Mouse (Mus musculus): Measurements from ENCODE around the gene Leprot.

Leprot gene

DNA sequence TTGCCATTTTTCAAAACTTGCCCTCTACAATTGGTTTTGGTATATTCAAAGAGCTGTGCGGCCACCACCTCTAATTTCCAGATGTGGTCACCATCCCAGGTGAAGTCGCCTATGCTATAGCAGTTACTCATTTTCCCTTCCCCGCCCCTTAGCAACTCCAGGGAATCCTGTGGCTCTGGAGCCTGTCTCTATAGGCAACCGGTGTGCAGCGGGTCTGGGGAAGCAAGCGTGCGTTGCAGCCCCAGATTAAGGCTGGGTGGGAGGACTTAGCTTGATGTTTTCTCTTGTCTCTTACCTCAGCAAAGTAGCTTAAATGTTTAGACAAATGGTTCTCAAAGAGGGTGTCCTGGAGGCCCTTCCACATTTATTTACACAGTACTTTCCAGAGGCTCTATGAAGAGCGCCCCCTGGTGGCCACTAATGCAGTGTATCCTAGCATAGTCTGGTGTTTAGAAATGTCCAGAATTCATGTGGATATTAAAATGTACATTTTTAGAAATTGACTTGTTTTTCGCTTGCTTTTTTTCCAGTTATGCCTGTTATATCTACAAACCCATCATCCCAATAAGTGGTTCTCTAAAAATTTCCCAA lies 16.7 kb downstream of the Leprot start:
- no peak for DNase-seq (ENCODE audit: low spot score)

DNA sequence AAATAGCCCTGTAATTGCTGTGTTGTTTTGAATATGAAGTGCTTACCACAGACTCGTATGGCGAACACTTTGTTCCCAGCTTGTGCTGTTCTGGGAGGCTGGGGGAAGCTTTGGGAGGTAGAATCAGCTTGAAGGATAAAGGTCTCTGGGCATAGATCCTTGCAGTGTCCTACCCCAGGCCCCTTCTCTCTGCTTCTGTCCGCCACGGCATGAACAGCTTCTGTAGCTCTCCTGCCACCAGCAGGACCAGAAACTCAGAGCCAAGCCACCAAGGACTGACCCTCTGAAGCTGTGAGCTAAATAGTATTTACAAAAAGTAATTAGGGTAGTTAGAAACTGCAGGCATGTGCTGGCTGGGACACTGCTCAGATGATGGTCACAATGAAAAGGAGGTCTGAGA lies 17.2 kb downstream of the Leprot start:
- DNase-seq (ENCODE audit: low spot score), result no peak

DNA sequence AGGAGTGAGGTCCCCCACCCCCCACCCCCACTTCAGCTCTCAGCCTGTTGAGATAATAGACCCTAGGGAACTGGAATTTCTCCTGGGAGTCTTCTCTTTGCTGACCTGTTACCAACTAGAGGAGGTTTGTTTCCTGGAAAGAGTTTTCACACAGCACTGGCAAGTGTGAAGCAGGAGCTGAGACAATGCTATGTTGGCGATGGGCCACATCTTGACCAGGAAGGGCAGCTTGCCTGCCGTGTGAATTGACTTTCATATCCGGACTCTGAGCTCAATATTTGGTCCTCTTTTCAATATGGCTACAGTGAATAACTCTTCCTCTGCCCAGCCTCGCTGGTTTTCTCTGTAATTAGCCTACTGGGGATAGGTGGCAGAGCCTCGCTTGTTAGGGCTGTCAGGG lies 21.6 kb downstream of the Leprot start:
- no peak for DNase-seq (ENCODE audit: low spot score)

DNA sequence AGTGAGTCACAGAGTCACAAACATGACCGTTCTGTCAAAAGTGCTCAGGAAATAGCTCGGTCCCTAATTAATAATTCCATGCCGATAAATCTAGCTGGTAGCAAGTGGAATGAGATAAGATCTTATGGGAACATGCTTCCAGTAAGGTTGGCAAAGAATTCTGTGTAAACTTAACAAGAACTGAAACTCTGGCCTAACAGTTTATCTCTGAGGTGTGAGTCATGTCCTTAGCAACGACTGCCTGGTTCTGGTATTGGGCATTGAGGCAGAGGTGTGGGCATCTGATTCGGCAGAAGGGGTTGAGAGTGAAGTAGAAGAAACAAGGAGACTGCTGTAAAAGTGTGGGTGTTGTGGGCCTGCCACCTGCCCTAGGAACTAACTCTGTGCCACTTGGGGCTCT lies 22.3 kb downstream of the Leprot start:
- no peak for DNase-seq (ENCODE audit: low spot score)

DNA sequence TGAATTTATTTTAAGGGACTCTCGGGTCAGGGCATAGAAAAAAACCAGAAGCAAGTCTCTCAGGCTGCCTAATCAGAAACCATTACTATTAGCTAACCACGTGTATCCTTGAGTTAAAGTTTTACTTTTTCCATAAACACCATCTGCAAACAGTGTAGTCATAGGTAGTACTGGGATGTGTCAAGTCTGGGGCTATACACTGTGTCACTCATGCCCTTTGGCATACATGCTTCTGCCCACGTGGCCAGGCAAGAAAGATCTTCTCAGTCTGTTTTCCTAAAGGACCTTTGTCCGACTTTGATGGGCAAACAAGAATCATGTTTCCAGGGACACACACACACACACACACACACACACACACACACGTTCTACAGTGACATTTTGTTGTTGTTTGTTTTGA lies 27.3 kb downstream of the Leprot start:
- no peak for DNase-seq (ENCODE audit: low spot score)

DNA sequence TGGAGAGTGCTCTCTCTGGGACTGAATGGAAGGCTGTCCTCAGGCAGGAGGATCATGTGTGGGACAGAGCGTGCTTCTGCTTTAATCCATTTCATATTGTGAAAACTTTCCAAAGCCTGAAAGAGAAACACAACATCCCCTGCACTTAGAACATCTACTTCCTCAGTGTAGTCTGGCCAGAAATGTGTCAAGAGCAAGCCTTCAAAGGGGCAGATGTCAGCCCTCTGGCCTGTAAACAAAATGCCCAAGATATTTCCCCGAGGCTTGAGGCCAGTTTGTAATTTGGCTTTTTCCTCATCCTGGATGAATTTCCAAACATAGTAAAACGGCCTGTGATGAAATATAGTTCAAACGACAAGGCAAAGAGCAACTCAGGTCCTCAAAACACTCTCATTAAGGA lies 28.2 kb downstream of the Leprot start:
- DNase-seq (ENCODE audit: low spot score), result no peak

DNA sequence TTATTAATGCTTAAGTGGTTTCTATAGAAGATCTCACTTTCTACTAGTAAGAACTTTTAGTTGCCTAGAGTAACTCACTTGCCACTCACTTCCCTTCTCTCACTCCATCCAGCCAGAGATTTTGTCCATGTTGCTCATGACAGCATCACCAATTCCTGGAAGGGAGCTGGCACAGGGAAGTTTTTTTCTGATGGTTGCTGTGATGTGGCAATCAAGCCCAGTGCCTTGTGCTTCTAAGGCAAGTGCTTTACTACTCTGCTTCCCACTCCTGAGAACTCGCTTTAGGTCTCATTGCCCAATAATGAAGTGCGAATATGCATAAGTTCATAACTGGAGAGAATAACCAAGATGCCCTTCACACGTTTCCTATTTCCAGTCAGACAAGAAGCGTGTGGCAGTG lies 35.1 kb downstream of the Leprot start:
- DNase-seq (ENCODE audit: low spot score), result no peak

DNA sequence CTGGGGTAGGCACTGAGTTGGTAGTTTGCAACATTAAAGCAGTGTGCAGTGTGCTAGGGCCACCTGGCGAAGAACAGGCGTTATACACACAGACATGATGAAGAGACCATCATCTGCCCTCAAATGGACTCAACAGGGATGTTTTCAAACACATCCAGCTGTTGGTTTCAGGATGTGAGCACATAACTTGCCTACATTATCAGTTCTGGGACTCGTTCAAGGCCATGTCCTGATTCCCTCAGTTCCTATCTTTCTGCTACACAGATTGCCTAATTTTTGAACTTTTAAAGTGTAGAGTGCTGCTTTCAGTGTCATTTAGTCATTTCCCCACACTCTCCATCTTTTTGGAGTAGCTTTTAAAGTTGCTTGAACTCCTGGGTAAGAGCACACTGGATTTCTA lies 35.6 kb downstream of the Leprot start:
- DNase-seq (ENCODE audit: low spot score), result no peak

DNA sequence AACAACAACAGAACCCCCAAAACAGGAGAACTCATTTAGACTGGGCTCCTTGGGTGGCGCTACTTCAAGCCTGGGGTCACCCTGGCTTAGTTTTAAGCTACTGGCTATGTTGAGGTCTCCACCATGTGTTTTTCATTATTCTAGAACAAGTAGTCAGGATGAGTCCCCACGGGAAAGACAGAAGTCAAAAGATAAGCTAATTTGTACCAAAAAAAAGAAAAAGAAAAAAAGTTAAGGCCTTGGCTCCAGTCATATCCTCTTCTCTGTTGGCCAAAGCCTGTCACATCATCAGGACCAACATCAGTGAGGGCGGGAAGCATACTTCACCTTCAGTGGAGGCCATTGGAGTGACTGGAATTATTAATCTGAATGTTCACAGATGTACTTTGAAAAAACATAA lies 37.3 kb downstream of the Leprot start:
- no peak for DNase-seq (ENCODE audit: low spot score)

DNA sequence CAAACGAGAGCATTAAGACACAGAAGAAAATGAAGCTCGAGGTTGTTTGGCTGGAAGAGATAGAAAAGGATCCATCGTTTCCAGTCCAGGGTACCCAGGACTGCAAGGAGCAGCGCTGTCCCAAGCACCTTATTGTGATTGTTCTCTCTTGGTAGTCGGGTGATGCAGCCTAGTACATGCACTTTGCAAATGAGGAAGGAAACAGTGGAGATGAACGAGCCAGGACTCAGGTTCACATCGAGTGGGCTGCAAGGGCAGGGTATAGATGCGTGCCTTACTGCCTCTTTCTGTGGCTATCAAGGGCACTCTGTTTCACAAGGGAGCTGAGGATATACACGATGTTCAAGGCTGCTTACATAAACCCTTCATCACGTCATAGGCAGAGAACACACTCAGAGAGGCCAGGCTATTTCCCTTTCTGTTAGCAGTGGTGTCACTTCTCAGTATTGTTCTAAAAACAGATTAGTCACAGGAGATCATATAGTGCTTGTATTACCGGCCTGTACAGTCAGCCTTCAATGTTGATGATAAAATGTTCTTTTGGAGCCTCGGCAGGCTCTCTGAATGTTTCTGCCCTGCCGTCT lies 38.8 kb downstream of the Leprot start:
- DNase-seq (ENCODE audit: low spot score), result no peak

DNA sequence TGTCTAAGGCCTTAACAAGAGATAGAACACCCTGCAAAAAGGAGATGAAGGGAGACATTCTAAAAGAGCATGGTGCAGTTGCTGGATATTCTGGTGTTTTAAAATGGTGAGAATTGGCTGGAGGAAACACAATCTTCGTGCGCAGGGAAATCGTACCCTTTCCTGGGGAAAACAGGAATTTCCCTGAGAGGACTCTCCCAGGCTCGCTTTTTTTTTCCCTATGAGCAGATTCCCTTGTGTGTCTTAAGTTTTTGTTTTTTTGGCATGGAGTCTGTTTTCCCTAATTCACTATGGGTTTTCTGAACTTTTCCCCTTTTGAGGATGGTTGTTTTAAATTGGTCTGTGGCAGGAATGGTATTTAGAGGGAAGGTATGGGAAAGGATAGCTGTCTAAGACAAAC lies 41.7 kb downstream of the Leprot start:
- DNase-seq (ENCODE audit: low spot score), result no peak

DNA sequence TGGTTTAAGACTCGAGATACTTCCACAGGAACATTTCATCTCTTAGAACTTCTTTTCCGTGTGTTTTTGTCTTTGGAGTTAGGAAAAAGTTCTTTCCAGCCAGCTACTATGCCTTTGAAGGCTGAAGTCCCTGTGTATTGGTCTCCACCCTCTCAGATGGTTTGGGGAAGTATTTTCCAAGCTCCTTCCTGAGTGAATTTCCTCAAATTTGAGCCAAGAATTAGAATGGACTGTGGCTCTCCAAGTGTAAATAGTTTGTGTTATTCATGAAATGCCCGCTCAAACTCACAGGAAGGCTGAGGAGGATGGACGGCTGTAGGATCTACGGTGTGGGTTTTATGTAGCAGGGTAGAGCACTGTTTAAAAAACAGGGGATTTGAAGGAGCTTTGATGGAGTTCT lies 42.1 kb downstream of the Leprot start:
- DNase-seq (ENCODE audit: low spot score), result no peak

DNA sequence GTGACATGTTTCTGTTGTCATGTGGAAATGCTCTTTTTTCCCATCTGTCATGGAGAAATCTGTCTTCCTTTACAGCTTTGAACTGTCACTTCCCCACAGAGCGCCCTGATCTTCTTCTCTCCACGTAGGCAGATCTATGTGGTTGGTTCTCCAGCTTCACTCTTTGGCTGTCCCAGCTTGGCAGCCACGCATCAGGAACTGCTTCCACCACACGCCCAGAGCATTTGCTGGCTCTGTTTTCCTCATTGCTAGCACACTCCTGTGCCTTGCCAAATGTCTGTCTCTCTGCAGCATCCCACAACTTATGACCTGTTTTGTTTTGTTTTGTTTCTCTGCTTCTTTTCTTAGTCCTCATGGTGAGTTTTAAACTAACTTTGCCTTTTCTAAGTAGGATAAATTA lies 45.4 kb downstream of the Leprot start:
- peak; percentile 6 for DNase-seq (ENCODE audit: low spot score)

DNA sequence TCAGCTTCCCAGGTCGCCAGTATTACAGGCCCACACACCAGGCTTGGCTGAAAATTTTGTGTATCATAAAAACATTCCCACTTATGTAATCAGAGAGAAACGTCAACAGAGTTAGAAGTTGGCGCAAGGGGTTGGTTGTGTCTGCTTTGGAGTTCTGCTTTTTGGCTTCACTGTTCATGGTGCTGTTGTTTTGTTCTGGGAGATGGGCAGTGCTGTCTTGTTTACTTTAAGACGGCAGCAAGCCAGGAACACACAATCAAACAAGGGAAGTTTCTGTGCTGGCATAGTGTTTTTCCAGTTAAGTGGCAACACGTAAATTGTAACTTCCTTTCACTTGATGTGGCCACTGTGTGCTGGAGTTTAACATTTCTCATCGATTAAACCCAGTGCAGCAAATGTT lies 47.0 kb downstream of the Leprot start:
- DNase-seq (ENCODE audit: low spot score), result no peak

DNA sequence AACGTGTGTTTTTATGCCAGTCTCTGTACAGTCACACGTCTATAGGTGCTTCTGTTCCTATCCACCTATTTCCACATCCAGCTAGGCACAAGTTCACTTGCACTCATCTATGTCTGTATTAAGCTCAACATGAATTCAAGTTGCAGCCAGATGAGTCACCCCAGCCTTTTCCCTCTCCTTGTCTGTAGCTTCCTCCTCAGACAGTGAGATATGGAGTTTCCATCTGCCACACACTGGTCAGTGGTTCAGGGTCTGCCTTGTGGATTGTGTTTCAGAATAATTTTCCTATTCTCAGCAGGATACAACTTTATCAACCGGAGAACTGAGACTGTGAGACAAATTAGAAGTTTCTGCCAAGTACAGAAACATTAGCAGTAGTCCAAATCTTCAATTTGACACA lies 49.7 kb downstream of the Leprot start:
- no peak for DNase-seq (ENCODE audit: low spot score)

DNA sequence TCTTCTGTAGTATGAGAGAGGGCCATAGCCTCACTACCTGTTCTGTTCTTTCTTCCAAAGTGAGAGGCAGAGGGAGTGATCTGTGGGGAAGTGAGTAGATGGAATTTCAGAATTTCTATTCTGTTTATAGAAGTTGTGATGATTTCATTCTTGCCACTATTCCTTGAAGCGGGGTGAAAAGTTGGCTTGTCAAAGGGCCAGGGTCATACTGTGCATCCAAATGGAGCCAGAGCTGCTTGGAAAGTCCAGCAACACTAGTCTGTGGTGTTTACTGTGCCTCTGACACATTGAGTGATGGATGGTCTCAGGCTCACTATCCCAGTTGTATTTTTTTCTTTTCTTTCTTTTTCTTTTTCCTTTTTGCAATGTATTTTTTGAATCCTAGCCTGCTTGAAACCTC lies 51.9 kb downstream of the Leprot start:
- no peak for DNase-seq (ENCODE audit: low spot score)

DNA sequence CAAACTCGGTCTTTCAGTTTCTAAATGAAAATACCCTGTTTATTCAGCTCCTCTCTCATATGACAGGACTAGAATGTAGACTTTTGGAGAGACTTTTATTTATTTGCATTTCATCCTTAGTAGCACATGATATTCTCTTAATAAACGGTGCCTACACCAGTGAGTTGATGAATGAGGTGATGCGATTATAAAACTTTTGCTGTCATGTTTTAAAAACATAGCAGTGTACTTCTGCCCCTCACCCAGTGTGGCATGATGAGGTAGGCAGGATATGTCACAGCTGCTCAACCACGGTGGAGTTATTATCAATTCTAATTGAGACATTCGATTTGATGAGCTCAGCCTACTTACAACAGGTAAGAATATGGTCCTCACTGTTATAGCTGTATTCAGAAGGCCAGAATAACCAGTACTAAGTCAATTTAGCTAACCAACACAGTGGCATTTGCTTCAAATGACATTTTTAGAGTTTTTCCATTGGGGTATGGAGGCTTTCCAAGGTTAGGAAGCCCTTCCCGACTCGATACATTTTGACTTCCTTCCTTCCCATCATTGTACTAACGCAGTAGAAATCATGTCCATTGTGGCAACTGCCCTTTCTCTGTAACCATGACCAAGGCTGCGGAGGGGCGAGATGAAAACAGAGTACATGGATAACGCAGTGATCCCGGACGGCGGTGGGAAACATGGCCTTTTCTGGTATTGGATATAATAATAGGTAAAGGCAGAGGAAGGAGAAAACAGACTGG lies 53.5 kb downstream of the Leprot start:
- no peak for DNase-seq (ENCODE audit: low spot score)

DNA sequence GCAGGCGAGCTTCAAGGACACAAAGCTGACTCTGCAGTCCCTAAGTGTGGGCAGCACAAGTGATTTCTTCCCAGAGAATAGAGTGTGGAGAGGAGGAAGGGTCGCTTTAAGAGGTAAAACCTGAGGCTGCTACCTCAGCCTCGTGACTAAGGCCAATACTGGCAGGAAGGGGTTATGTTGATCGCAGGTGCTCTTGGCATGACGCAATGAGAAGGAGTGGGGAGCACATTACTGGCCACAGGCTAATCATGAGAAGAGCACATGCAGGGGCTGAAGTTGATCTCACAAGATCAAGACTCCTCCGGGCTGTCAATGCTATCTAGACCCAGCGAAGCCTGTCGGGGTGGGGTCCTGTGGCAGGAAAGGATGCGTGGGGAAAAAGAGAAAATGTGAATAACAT lies 57.8 kb downstream of the Leprot start:
- no peak for DNase-seq (ENCODE audit: low spot score)

DNA sequence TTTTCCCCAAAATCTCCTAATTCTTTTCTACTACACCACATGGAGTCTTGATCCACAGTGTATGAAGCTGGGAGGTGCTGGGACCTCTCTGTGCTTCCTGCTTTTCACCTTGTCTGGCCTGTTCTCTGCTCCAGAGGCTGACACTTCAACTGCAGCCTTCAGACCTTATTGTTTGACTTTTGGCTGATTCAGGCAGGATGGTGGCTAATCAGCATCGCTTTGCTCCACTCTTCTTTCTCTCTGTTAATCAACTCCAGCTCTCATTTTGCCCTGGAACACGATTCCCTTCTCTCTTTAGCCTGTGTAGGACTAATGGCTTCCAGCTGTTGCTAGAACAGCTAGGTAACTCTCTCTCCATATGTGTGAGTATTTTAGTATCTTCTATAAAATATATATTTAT lies 59.7 kb downstream of the Leprot start:
- no peak for DNase-seq (ENCODE audit: low spot score)

DNA sequence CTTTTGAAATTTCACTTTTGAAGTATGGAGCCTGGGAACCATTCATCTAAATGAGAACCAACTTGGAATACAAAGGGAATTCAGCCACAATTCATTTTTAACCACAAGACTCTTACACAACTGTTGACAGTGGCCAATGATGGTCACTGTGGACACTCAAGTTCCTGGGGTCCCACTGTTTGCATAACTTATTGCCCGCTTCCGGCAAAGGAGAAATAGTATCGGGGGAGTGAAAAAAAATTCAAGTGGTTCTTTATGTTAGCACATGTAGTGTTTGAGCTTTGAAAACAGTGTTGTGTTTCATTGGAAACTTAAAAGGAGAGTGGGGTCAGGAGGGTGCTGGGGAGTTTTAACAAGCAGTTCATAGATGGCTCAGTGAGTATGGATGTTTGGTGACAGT lies 60.4 kb downstream of the Leprot start:
- DNase-seq (ENCODE audit: low spot score), result no peak

Data from left cerebral cortex, adult 11 months (tissue).